Mouse (Mus musculus) hindbrain, embryonic 11.5 days (tissue): ENCODE results near the gene Coro1b. TPM values are rescaled to one million over a fixed set of nuclear protein-coding genes. Genes with fewer than 3 reads are reported as not detected.

Experiments
- ATAC-seq: fragments of 200-750 bp; cut with Nextera tagmentation; 2 replicates; pipeline ENCODE4 v1.8.0; 2017; ENCODE audit warnings: mild to moderate bottlenecking, moderate TSS enrichment, moderate library complexity; ENCODE audit not compliant: low FRiP score
- DNase-seq: peaks from one replicate; pipeline ENCODE4 v3.0.0-alpha.2; 2015; ENCODE audit warnings: low spot score
- H3K27ac ChIP-seq: fragments of 300-500 bp; sonication (generic); 2 replicates; pipeline ENCODE4 v1.5.1; 2014; ENCODE audit warnings: mild to moderate bottlenecking, low read depth, low read length
- H3K27me3 ChIP-seq: fragments of 300-500 bp; sonication (generic); 2 replicates; pipeline ENCODE4 v1.6.1; 2014; ENCODE audit warnings: mild to moderate bottlenecking, low read length, moderate library complexity, mixed read lengths; ENCODE audit not compliant: control insufficient read depth, insufficient read depth
- H3K36me3 ChIP-seq: fragments of 300-500 bp; sonication (generic); 2 replicates; pipeline ENCODE4 v1.6.1; 2014; ENCODE audit warnings: mild to moderate bottlenecking, low read length, moderate library complexity, mixed read lengths; ENCODE audit not compliant: control insufficient read depth, insufficient read depth
- H3K4me1 ChIP-seq: fragments of 300-500 bp; sonication (generic); replicated peaks from 2 replicates; pipeline ENCODE4 v1.6.1; 2014; ENCODE audit warnings: low read length, mixed read lengths; ENCODE audit not compliant: control insufficient read depth, insufficient read depth
- H3K4me2 ChIP-seq: fragments of 300-500 bp; sonication (generic); replicated peaks from 2 replicates; pipeline ENCODE4 v1.6.1; 2014; ENCODE audit warnings: mild to moderate bottlenecking, low read depth, low read length
- H3K4me3 ChIP-seq: fragments of 300-500 bp; sonication (generic); 2 replicates; pipeline ENCODE4 v1.5.1; 2014; ENCODE audit warnings: low read depth, low read length
- H3K9ac ChIP-seq: fragments of 300-500 bp; sonication (generic); 2 replicates; pipeline ENCODE4 v1.6.1; 2014; ENCODE audit warnings: low read depth, low read length
- H3K9me3 ChIP-seq: fragments of 300-500 bp; sonication (generic); 2 replicates; pipeline ENCODE4 v1.6.1; 2016; ENCODE audit warnings: low read length; ENCODE audit not compliant: control insufficient read depth
- WGBS: fragments of 180-500 bp; shearing (Covaris S2); extraction: QIAGEN DNeasy Blood & Tissue Kit; methylation state at CpG from one replicate; pipeline ENCODE4 v1.1.7; 2014; 5-methylcytosine and 5-hydroxymethylcytosine counted together
- polyA plus RNA-seq: library from polyadenylated mRNA; unstranded; fragments of >200 nt; fragmentation: Nextera tagmentation; extraction: Ambion mirVana; gene quantifications from 2 replicates; pipeline ENCODE4 v1.2.1, GENCODE M21; 2014

The Coro1b gene
- polyA plus RNA-seq, 1 experiment from 2014 or later: 123 TPM

DNA sequence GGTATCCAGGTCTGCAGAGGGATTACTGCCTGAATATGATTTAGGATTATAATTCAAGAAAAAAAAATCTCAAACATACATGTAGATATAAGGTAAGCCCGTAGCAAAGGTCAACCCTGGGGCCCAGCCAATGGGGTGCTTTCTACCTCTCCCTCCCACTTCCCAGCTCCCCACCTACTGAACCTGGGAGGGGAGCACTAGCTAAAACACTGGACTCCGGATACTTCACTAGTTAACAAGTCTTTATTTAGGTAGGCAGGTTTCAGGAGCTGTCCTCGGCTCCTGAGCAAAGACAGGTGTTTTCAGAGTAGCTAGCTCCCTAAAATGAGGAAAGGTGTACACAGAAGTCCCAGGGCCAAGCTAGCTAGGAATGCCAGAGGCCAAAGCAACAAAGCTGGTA is 15.7 kb downstream of the Coro1b start:
- Histone ChIP-seq H3K36me3 (peaks cover 5% of the 10 kb centered on the region; the same call in 1 of the 2 replicates), H3K4me3 (no peak overlapping the region; the same call in 1 of the 2 replicates), H3K27ac (no peak overlapping the region), H3K4me1 (peaks cover 5% of the 10 kb centered on the region; the same call in 1 of the 2 replicates), H3K9me3 (no peaks in the 10 kb centered on the region), H3K9ac (no peak overlapping the region), H3K27me3 (no peaks in the 10 kb centered on the region), H3K4me2 (no peak overlapping the region)
- whole genome bisulfite sequencing: 83% methylated on average over 3 of the region's 3 CpGs
- ATAC-seq (no peak), DNase-seq (no peak)

DNA sequence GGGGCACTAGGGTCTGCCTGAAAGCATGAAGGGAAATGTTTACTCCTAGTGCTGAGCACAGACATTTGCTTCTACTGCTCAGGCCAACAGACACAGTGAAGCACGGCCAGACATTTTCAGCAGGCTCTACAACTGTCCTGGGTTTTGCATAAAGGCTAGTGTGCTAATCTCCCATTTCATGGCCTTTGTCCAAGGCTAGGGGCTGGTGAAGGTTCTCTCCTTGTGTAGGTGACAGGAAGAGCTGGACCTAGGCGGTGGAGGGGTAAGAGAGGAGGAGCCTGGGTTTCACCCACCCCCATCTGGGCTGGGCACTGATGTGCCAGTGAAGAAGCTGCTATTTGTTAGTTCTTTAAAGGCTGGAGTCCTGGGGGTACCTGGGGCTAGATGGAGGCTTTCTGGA is 16.3 kb downstream of the Coro1b start:
- ATAC-seq (no peak), DNase-seq (no peak)
- H3K36me3 ChIP-seq: peaks cover 4% of the 10 kb centered on the region; the same call in 1 of the 2 replicates
- no peak overlapping the region for H3K4me2 ChIP-seq
- H3K9me3 ChIP-seq: no peaks in the 10 kb centered on the region
- H3K27ac ChIP-seq: no peak overlapping the region
- no peak overlapping the region for H3K4me3 ChIP-seq
- WGBS: 81% methylated on average over 2 of the region's 2 CpGs
- H3K9ac ChIP-seq: no peak overlapping the region
- H3K4me1 ChIP-seq: peaks cover 6% of the 10 kb centered on the region; the same call in 1 of the 2 replicates
- no peaks in the 10 kb centered on the region for H3K27me3 ChIP-seq

DNA sequence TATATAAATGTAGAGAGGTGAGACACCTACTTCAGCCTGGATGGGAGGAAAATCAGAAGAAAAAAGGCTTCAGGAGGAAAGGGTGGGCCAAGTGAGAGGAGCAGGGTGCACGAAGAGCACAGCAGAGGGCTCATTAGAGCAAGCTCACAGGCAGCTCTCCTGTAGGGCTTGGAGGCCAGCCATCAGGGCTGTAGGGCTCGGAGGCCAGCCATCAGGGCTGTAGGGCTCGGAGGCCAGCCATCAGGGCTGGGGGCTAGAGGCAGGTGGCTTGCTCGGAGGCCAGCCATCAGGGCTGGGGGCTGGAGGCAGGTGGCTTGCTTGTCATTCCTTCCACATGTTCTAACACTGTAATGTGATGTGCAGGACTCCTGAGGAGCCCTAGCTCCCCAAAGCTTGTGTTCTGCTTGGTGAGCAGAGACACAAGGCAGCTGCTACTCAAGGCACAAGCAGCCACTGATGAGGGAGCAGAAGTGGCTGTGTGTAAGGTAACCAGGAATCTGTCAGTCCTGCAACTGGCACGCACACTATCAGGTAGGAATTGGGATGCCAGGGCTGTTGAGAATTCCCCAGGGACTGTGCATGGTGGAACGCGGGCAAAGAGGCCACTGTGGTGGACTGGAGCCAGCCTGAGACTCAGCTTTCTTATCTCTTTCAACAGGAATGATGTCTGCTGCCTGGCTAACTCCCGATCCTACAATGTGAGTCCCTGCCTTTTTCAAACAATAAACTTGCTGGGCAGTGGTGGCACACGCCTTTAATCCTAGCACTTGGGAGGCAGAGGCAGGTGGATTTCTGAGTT is 18.5 kb downstream of the Coro1b start:
- H3K4me3 ChIP-seq: no peak overlapping the region
- 84% methylated on average over 9 of the region's 9 CpGs for WGBS
- H3K4me2 ChIP-seq: no peak overlapping the region
- H3K4me1 ChIP-seq: peaks cover 9% of the 10 kb centered on the region; the same call in 1 of the 2 replicates
- H3K9ac ChIP-seq: no peak overlapping the region
- no peak overlapping the region for H3K27ac ChIP-seq
- DNase-seq: no peak
- H3K9me3 ChIP-seq: no peaks in the 10 kb centered on the region
- no peaks in the 10 kb centered on the region for H3K36me3 ChIP-seq
- H3K27me3 ChIP-seq: no peaks in the 10 kb centered on the region
- no peak for ATAC-seq

DNA sequence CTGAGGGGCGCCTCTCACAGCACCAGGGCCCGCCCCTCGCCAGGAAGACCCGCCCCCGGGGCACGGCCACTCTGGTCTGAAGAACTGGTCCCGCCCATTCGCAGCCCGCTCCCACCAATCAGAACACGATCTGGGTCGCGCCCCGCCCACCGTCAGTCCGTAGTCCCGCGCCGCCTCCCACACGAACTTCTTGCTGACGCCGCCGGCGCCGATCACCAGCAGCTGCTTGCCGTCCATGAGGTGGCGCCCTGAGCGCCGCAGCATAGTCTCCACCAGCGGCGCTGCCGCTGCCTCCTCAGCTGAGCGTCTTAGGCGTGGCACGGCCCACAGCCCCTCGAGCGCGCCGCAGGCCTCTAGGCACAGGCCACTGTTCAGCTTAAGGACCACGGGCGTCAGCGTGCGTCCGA is 21.0 kb downstream of the Coro1b start:
- Histone ChIP-seq H3K4me3 (peak overlapping the region; percentile 39), H3K27me3 (no peaks in the 10 kb centered on the region), H3K4me1 (peaks cover 5% of the 10 kb centered on the region; the same call in 1 of the 2 replicates), H3K36me3 (no peaks in the 10 kb centered on the region), H3K9ac (peak overlapping the region; percentile 80), H3K4me2 (peak overlapping the region; percentile 76), H3K9me3 (no peaks in the 10 kb centered on the region), H3K27ac (peak overlapping the region; percentile 82)
- ATAC-seq (peak; percentile 93), DNase-seq (peak; percentile 100)
- WGBS: under 1% methylated on average over 37 of the region's 43 CpGs

DNA sequence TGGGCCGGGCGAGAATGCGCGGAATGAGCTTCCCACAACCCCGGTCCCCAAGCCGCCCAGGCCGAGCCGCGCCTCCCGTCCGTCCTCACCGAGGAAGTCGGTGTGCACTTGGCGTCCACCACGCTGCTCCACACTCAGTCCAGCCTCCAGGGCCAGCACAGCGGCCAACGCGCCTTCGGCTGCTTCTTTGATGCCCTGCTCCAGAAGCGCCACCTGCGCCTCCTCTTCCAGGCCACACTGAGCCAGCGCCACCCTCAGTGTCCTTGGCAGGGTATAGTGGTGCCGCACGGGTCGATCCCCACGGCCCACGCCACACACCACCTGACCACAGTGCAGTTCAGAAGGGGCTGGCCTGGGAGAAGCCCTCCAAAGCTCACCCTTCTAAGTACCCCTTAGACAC is 21.4 kb downstream of the Coro1b start:
- no peaks in the 10 kb centered on the region for H3K9me3 ChIP-seq
- H3K4me3 ChIP-seq: peak overlapping the region; percentile 39
- ATAC-seq: peak; percentile 63
- H3K27me3 ChIP-seq: no peaks in the 10 kb centered on the region
- peaks cover 5% of the 10 kb centered on the region; the same call in 1 of the 2 replicates for H3K4me1 ChIP-seq
- WGBS: 11% methylated on average over 27 of the region's 27 CpGs
- DNase-seq: no peak
- peak overlapping the region; percentile 80 for H3K9ac ChIP-seq
- H3K4me2 ChIP-seq: peak overlapping the region; percentile 76
- no peaks in the 10 kb centered on the region for H3K36me3 ChIP-seq
- H3K27ac ChIP-seq: peak overlapping the region; percentile 82

DNA sequence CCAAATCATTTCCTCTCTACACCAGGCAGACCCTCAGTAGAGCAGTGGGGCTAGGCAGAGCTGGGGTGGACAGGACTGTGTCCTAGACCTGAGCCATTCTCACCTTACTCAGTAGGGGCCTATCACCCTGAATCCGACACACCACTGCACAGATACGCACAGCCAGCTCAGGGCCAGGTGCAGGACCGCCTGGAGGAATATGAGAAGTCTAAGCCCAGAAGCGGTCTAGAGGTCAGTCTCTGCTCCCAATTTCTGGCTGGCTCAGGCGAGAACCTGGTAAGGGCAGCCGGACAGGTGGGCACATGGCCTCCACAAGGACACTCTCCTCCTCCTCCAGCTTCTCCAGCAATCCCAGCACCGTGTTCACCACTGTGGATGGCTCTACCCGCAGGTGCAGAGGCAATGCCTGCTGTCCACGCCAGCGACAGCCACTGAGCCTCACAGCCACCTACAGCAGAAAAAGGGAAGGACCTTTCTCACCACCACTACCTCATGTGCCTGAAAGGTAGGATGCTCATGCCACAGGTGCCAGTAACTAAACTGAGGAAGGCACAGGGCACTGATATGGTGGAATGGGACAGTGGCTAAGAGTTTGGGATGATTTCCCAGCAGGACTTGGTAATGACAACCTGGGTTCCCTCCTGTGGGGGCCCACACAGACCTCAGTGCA is 22.4 kb downstream of the Coro1b start:
- ATAC-seq: no peak
- WGBS: 89% methylated on average over 10 of the region's 10 CpGs
- H3K9ac ChIP-seq: no peak overlapping the region

DNA sequence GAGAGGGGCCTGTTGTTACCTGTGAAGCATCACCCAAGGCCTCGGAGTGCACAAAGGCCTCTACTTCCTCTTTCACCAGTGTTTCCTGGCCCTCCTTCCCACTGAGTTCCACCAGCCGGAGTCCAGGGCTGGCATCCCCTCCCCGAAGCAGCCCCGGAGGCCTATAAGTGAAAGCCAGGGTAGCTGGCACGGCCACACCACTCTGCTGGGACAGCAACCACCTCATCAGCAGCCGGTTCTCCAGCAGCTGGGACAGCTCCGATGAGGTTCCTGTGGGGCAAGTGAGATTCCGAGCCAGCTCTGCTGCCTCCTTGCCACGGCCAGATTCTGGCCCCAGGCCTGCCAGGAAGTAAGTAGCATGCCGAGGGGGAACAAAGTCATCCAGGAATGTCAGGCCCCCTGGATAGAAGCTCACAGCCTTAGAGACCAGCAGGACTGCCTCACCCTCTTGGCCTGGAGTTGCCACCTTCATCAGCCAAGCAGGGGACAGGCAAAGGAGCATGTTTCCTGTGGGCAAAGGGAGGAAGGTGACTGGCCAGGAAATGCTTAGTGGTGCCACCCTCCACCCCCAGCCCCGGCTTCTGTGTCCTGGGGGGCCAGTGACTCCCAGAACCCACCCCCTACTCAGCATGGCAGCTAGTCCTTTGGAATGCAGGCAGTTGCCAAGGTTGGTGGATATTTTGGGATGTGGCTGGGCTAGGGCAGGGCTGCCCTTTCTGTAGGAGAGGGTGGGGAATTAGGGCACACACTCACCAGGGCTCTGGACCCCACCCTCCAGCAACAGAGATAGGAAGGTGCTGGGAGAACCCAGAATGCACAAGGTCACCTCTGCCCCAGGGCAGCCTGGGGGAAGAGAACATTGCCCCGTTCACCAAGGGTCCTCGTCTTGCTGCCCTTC is 23.2 kb downstream of the Coro1b start:
- H3K9me3 ChIP-seq: no peaks in the 10 kb centered on the region
- H3K9ac ChIP-seq: no peak overlapping the region
- H3K27me3 ChIP-seq: no peaks in the 10 kb centered on the region
- DNase-seq (no peak), ATAC-seq (no peak)
- H3K36me3 ChIP-seq: no peaks in the 10 kb centered on the region
- no peak overlapping the region for H3K27ac ChIP-seq
- H3K4me3 ChIP-seq: no peak overlapping the region
- WGBS: 73% methylated on average over 13 of the region's 13 CpGs
- H3K4me2 ChIP-seq: no peak overlapping the region
- peaks cover 8% of the 10 kb centered on the region; the same call in 1 of the 2 replicates for H3K4me1 ChIP-seq

More for the DNA sequence above, 22.4 kb downstream of the Coro1b start:
- Histone ChIP-seq H3K4me1 (peaks cover 8% of the 10 kb centered on the region; the same call in 1 of the 2 replicates), H3K9me3 (no peaks in the 10 kb centered on the region), H3K27me3 (no peaks in the 10 kb centered on the region), H3K27ac (no peak overlapping the region), H3K36me3 (no peaks in the 10 kb centered on the region), H3K4me3 (no peak overlapping the region), H3K4me2 (no peak overlapping the region)
- DNase-seq: no peak

DNA sequence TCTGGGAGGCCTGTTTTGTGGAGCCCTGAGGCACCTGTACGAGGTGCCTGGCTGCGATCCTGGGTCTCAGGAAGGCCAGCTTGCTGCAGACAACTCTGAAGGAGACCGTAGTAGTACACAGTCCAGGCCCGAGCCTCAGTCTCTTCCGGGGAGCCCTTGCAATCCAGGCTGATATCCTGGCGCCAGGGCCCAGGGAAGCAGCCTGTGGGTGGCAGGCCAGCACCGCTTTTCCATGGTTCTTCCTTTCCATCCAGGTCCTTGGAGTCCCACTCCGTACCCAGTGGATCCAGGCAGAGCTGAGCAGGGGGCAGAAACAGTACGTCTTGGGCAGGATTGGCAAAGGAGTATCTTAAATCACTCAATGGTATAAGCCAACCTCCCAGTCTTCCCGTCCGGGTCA is 24.5 kb downstream of the Coro1b start:
- no peaks in the 10 kb centered on the region for H3K36me3 ChIP-seq
- DNase-seq: no peak
- no peak overlapping the region for H3K4me2 ChIP-seq
- no peak overlapping the region for H3K9ac ChIP-seq
- H3K9me3 ChIP-seq: no peaks in the 10 kb centered on the region
- no peak overlapping the region for H3K4me3 ChIP-seq
- ATAC-seq: no peak
- H3K4me1 ChIP-seq: peaks cover 8% of the 10 kb centered on the region; the same call in 1 of the 2 replicates
- no peaks in the 10 kb centered on the region for H3K27me3 ChIP-seq
- 61% methylated on average over 10 of the region's 11 CpGs for WGBS
- H3K27ac ChIP-seq: no peak overlapping the region
